Mouse (Mus musculus): Measurements from ENCODE around the gene Gnai2. TPM values are rescaled to one million over a fixed set of nuclear protein-coding genes. Genes with fewer than 3 reads are reported as not detected.
"Not testable (repeated sequence)": the region's sequence is repeated elsewhere in the genome, so short reads cannot be mapped to it uniquely, and the experiment has no call there.

Gene Gnai2
- polyA plus RNA-seq, 1 experiment from 2014 or later = 369 TPM

GRCm38 (mm10) chr9:107569270-107569669 is 65.9 kb downstream of the Gnai2 start:
- Histone ChIP-seq H3K36me3 (replicated peaks; ENCODE audit: control insufficient read depth, insufficient read depth, low read depth, low read length) (peaks cover 5% of the 10 kb centered on the region), H3K4me2 (ENCODE audit: low read depth, low read length) (peak overlapping the region; percentile 51), H3K27me3 (ENCODE audit: control insufficient read depth, insufficient read depth, low read length) (no peaks in the 10 kb centered on the region), H3K27ac (replicated peaks; ENCODE audit: low read depth, low read length) (peak overlapping the region; percentile 66; the same call in 1 of the 2 replicates), H3K9me3 (replicated peaks; ENCODE audit: control insufficient read depth, low read length) (no peaks in the 10 kb centered on the region), H3K4me3 (ENCODE audit: low read depth, low read length) (peak overlapping the region; percentile 86), H3K4me1 (ENCODE audit: control insufficient read depth, insufficient read depth, low read length) (0 out of 2 replicates have a peak, but pooled peaks cover 6% of the 10 kb centered on the region), H3K9ac (replicated peaks; ENCODE audit: low read length) (peak overlapping the region; percentile 87)
- under 1% methylated on average over 23 of the region's 23 CpGs for WGBS
- ATAC-seq (replicated peaks; ENCODE audit: insufficient number of reproducible peaks, low FRiP score, low TSS enrichment, low read depth) (peak; percentile 1; the same call in 1 of the 2 replicates), DNase-seq (ENCODE audit: low spot score) (no peak)

DNA sequence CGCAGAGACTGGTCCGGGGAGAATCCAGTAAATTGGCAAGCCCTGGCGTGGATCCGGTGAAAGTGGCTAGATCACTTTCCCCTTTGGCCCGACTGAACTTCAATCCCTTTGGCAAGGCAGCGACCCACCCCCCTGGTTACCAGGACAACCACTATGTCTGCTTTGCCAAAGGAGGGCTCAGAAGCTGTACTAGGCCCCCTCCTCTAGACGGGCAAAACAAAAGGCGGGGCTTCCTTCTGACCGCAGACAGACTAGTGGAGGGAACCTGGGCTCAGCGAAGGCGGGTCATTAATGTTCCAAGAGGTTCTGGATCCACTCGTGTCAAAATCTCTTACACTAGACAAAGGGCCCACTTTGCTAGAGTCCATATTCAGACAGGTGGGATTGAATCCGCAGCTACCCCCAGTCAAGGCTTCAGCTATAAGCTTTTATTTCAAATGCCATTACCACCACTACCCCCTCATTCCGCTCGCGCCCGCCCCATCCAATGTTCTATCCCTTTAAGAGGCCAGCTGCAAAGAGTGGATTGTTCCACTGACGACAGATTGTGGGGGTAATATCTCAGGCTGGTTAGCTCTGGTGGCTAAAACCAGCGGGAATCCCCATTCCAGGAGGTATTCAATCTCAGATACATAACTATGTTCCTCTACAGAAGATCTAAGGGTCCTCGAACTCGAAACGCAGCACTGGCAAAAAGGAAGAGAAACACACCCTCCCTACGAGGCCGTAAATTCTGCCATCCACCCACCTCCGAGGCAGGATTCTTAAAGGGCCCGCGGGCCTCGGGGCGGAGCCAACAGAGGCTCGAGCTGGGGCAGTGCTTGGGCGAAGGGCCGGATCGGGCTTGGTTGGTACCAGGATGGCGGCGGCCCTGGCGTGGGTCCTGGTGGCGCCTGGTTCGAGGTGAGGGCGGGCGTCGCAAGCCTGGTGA is 66.6 kb downstream of the Gnai2 start:
- DNase-seq (ENCODE audit: low spot score) (peak; percentile 94), ATAC-seq (replicated peaks; ENCODE audit: insufficient number of reproducible peaks, low FRiP score, low TSS enrichment, low read depth) (peak; percentile 83)
- 0% methylated on average over 41 of the region's 41 CpGs for WGBS
- Histone ChIP-seq H3K4me3 (ENCODE audit: low read depth, low read length) (peak overlapping the region; percentile 86), H3K4me2 (ENCODE audit: low read depth, low read length) (peak overlapping the region; percentile 51), H3K9ac (replicated peaks; ENCODE audit: low read length) (peak overlapping the region; percentile 87), H3K9me3 (replicated peaks; ENCODE audit: control insufficient read depth, low read length) (no peaks in the 10 kb centered on the region), H3K4me1 (ENCODE audit: control insufficient read depth, insufficient read depth, low read length) (0 out of 2 replicates have a peak, but pooled peaks cover 6% of the 10 kb centered on the region), H3K27ac (replicated peaks; ENCODE audit: low read depth, low read length) (peak overlapping the region; percentile 66; the same call in 1 of the 2 replicates), H3K27me3 (ENCODE audit: control insufficient read depth, insufficient read depth, low read length) (no peaks in the 10 kb centered on the region), H3K36me3 (replicated peaks; ENCODE audit: control insufficient read depth, insufficient read depth, low read depth, low read length) (peaks cover 5% of the 10 kb centered on the region)

DNA sequence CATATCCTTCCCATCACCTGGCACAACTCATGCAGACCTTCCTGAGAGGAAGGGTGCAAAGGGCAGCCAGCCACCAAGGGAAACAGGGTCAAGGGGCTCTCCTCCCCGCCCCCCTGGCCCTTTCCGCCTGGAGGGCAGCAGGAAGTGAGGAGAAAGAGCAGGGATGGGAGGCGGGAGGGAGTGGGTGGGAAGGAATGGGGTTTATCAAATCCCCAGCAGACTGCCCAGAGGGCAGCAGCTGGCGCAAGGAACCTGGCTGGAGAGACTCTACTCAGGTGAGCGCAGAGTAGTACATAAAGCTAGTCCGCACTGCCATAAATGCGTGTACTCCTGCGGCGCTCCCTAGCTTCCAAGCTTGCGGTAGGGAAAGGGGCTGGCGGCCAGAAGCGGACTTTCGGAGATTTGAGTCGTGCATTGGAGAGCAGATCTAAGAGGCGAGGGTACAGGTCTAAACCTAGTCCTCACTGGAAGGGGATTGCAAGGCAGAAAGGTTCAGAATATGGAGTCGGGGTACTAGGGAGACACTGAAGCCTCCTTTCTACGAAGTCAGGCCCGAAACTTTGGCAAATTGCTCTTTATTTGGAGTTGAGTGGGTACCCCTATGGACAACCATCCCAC is 67.4 kb downstream of the Gnai2 start, which contains the start of gene Hyal2:
TSS of gene Hyal2 (plus strand) at position 244 of the 618 bp plus-strand sequence.
- H3K27ac ChIP-seq (replicated peaks; ENCODE audit: low read depth, low read length) = peak within 1 kb of the TSS; percentile 66
- H3K4me1 ChIP-seq (ENCODE audit: control insufficient read depth, insufficient read depth, low read length) = 0 out of 2 replicates have a peak, but pooled peaks cover 6% of the 10 kb centered on the region
- peak within 1 kb of the TSS; percentile 51 for H3K4me2 ChIP-seq (ENCODE audit: low read depth, low read length)
- 4% methylated on average over 18 of the region's 18 CpGs for WGBS
- ATAC-seq (replicated peaks; ENCODE audit: insufficient number of reproducible peaks, low FRiP score, low TSS enrichment, low read depth) (no peak), DNase-seq (ENCODE audit: low spot score) (no peak)
- H3K4me3 ChIP-seq (ENCODE audit: low read depth, low read length) = peak within 1 kb of the TSS; percentile 86
- H3K27me3 ChIP-seq (ENCODE audit: control insufficient read depth, insufficient read depth, low read length) = no peaks in the 10 kb centered on the region
- no peaks in the 10 kb centered on the region for H3K9me3 ChIP-seq (replicated peaks; ENCODE audit: control insufficient read depth, low read length)
- peaks cover 5% of the 10 kb centered on the region for H3K36me3 ChIP-seq (replicated peaks; ENCODE audit: control insufficient read depth, insufficient read depth, low read depth, low read length)
- H3K9ac ChIP-seq (replicated peaks; ENCODE audit: low read length) = peak within 1 kb of the TSS; percentile 87

DNA sequence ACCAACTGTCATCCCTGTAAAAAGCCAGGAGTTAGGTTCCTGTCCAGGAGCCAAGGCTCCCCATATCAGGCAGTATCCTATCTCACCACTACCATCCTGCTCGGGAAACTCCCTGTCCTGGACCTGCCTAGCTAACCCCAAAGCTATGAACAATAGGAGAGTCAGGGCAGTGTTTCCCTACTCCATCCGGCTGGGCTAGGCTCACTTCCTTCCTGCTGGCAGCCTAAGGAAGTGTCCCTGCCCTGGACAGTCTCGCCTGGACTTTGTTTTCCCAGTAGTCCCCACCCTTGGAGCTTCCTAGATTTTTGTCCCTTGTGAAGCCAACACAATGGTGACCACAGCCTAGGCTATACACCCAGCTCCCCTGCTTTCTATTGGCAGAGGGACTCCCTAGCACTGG is 68.3 kb downstream of the Gnai2 start:
- H3K9ac ChIP-seq (replicated peaks; ENCODE audit: low read length) = no peak overlapping the region
- DNase-seq (ENCODE audit: low spot score) = no peak
- H3K9me3 ChIP-seq (replicated peaks; ENCODE audit: control insufficient read depth, low read length) = no peaks in the 10 kb centered on the region
- H3K4me1 ChIP-seq (ENCODE audit: control insufficient read depth, insufficient read depth, low read length) = 0 out of 2 replicates have a peak, but pooled peaks cover 6% of the 10 kb centered on the region
- peak overlapping the region; percentile 51; the same call in 1 of the 2 replicates for H3K4me2 ChIP-seq (ENCODE audit: low read depth, low read length)
- H3K27me3 ChIP-seq (ENCODE audit: control insufficient read depth, insufficient read depth, low read length) = no peaks in the 10 kb centered on the region
- ATAC-seq (replicated peaks; ENCODE audit: insufficient number of reproducible peaks, low FRiP score, low TSS enrichment, low read depth) = no peak
- H3K36me3 ChIP-seq (replicated peaks; ENCODE audit: control insufficient read depth, insufficient read depth, low read depth, low read length) = peaks cover under 1% of the 10 kb centered on the region
- WGBS = 41% methylated on average over 3 of the region's 3 CpGs
- H3K27ac ChIP-seq (replicated peaks; ENCODE audit: low read depth, low read length) = peak overlapping the region; percentile 36; the same call in 1 of the 2 replicates
- H3K4me3 ChIP-seq (ENCODE audit: low read depth, low read length) = no peak overlapping the region

DNA sequence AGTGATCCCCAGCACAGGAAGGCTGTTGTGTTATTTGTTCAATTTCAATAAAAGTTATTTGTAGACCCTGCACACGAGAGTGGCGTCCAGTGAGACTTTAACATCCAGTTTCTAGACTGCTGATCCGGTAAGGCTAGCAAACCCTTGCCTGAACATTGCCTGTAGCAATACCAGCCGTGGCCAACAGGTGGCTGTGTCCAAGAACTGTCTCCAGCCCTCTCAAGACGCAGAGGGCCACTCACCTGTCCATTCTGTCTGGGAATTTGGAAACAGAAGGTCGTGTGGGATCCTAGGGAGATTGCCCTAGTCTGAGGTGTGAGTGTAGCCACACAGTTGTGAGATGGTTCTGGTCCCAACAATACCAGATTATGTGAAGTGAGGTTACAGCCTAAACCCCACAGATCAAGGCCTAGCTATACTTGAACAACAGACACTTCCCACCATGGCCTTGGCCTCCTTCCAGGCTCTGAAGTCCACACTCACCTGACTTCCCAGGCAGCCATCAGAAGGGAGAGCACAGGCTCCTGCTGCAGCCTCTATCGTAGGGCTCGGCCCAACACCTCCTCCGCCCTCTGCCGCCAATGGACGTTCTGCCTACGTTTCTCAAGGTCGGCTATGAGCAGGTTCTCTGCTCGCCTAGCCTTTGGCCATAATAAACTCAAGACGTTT is 69.0 kb downstream of the Gnai2 start:
- ATAC-seq (replicated peaks; ENCODE audit: insufficient number of reproducible peaks, low FRiP score, low TSS enrichment, low read depth) = no peak
- Histone ChIP-seq H3K36me3 (replicated peaks; ENCODE audit: control insufficient read depth, insufficient read depth, low read depth, low read length) (peaks cover 7% of the 10 kb centered on the region), H3K4me3 (ENCODE audit: low read depth, low read length) (no peak overlapping the region), H3K9ac (replicated peaks; ENCODE audit: low read length) (no peak overlapping the region), H3K4me2 (ENCODE audit: low read depth, low read length) (no peak overlapping the region), H3K9me3 (replicated peaks; ENCODE audit: control insufficient read depth, low read length) (no peaks in the 10 kb centered on the region), H3K27me3 (ENCODE audit: control insufficient read depth, insufficient read depth, low read length) (no peaks in the 10 kb centered on the region), H3K27ac (replicated peaks; ENCODE audit: low read depth, low read length) (peak overlapping the region; percentile 23; the same call in 1 of the 2 replicates), H3K4me1 (ENCODE audit: control insufficient read depth, insufficient read depth, low read length) (0 out of 2 replicates have a peak, but pooled peaks cover 6% of the 10 kb centered on the region)
- peak; percentile 82 for DNase-seq (ENCODE audit: low spot score)
- 62% methylated on average over 15 of the region's 15 CpGs for WGBS

- 50% methylated on average over 5 of the region's 5 CpGs for WGBS
- H3K27ac ChIP-seq (replicated peaks; ENCODE audit: low read depth, low read length); H3K4me3 ChIP-seq (ENCODE audit: low read depth, low read length); H3K4me1 ChIP-seq (ENCODE audit: control insufficient read depth, insufficient read depth, low read length); H3K9me3 ChIP-seq (replicated peaks; ENCODE audit: control insufficient read depth, low read length); DNase-seq (ENCODE audit: low spot score); H3K9ac ChIP-seq (replicated peaks; ENCODE audit: low read length); ATAC-seq (replicated peaks; ENCODE audit: insufficient number of reproducible peaks, low FRiP score, low TSS enrichment, low read depth); H3K4me2 ChIP-seq (ENCODE audit: low read depth, low read length); H3K27me3 ChIP-seq (ENCODE audit: control insufficient read depth, insufficient read depth, low read length); H3K36me3 ChIP-seq (replicated peaks; ENCODE audit: control insufficient read depth, insufficient read depth, low read depth, low read length): not testable (repeated sequence)
These were observed 69.6 kb downstream of the Gnai2 start for GRCm38 (mm10) chr9:107565556-107565955.
